Mouse (Mus musculus) midbrain, embryonic 12.5 days (tissue): ENCODE measurements around the gene Rbfox3. TPM values are rescaled to one million over a fixed set of nuclear protein-coding genes. Genes with fewer than 3 reads are reported as not detected.

Experiments used
- ATAC-seq: fragments of 200-750 bp; cut with Nextera tagmentation; 2 replicates; pipeline ENCODE4 v1.8.0; 2017; ENCODE audit warnings: low read depth, moderate TSS enrichment, moderate library complexity; ENCODE audit not compliant: low FRiP score
- H3K27ac ChIP-seq: fragments of 300-500 bp; sonication (generic); replicated peaks from 2 replicates; pipeline ENCODE4 v1.5.1; 2016; ENCODE audit warnings: mild to moderate bottlenecking
- H3K27me3 ChIP-seq: fragments of 300-500 bp; sonication (generic); 2 replicates; pipeline ENCODE4 v1.6.1; 2016; ENCODE audit warnings: mild to moderate bottlenecking
- H3K36me3 ChIP-seq: fragments of 300-500 bp; sonication (generic); 2 replicates; pipeline ENCODE4 v1.6.1; 2016
- H3K4me1 ChIP-seq: fragments of 300-500 bp; sonication (generic); 2 replicates; pipeline ENCODE4 v1.6.1; 2016
- H3K4me2 ChIP-seq: fragments of 300-500 bp; sonication (generic); replicated peaks from 2 replicates; pipeline ENCODE4 v1.6.1; 2016; ENCODE audit warnings: mild to moderate bottlenecking, moderate library complexity
- H3K4me3 ChIP-seq: fragments of 300-500 bp; sonication (generic); 2 replicates; pipeline ENCODE4 v1.5.1; 2016; ENCODE audit warnings: mild to moderate bottlenecking
- H3K9ac ChIP-seq: fragments of 300-500 bp; sonication (generic); replicated peaks from 2 replicates; pipeline ENCODE4 v1.6.1; 2016; ENCODE audit warnings: mild to moderate bottlenecking, moderate library complexity
- H3K9me3 ChIP-seq: fragments of 300-500 bp; sonication (generic); 2 replicates; pipeline ENCODE4 v1.6.1; 2016; ENCODE audit warnings: mild to moderate bottlenecking
- WGBS: fragments of 180-500 bp; shearing (Covaris S2); methylation state at CpG from one replicate; pipeline ENCODE4 v1.1.7; 2016; 5-methylcytosine and 5-hydroxymethylcytosine counted together
- polyA plus RNA-seq: library from polyadenylated mRNA; unstranded; fragments of >200 nt; fragmentation: Nextera tagmentation; extraction: Ambion mirVana; gene quantifications from 2 replicates; pipeline ENCODE4 v1.2.1, GENCODE M21; 2016

Gene Rbfox3
- polyA plus RNA-seq, 1 experiment from 2014 or later = 16.0 TPM

DNA sequence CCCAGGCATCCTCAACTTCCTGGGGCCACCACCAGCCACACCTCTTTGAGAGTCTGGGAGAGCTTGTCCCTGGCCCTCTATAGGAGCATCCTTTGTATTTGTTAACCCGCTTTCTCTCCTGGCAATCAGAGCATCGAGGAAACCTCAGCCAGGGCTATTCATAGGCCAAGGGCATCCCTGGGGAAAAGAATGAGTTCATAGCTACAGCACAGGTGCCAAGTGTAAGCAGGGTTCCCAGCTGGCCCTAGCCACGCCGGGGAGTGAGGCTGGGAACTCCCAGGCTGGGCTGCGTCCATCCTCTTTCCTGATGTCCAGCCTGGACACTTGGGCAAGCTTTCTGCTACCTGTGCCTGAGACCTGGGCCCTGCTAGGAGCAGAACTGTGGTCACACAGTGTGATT lies 241.6 kb downstream of the Rbfox3 start:
- no peak overlapping the region for H3K4me3 ChIP-seq
- WGBS = 72% methylated on average over 5 of the region's 5 CpGs
- H3K4me2 ChIP-seq = no peak overlapping the region
- H3K9ac ChIP-seq = no peak overlapping the region
- H3K27me3 ChIP-seq = no peaks in the 10 kb centered on the region
- no peak overlapping the region for H3K27ac ChIP-seq
- peaks cover 9% of the 10 kb centered on the region for H3K4me1 ChIP-seq
- H3K9me3 ChIP-seq = no peaks in the 10 kb centered on the region
- no peaks in the 10 kb centered on the region for H3K36me3 ChIP-seq
- no peak for ATAC-seq

GRCm38 (mm10) chr11:118668351-118668750 lies 243.0 kb downstream of the Rbfox3 start:
- H3K27ac ChIP-seq = no peak overlapping the region
- WGBS = 80% methylated on average over 8 of the region's 8 CpGs
- ATAC-seq = no peak
- no peak overlapping the region for H3K4me2 ChIP-seq
- H3K4me3 ChIP-seq = no peak overlapping the region
- H3K27me3 ChIP-seq = no peaks in the 10 kb centered on the region
- H3K4me1 ChIP-seq = peaks cover 9% of the 10 kb centered on the region
- H3K36me3 ChIP-seq = no peaks in the 10 kb centered on the region
- H3K9ac ChIP-seq = no peak overlapping the region
- H3K9me3 ChIP-seq = no peaks in the 10 kb centered on the region

GRCm38 (mm10) chr11:118667946-118668345 lies 243.5 kb downstream of the Rbfox3 start:
- Histone ChIP-seq H3K36me3 (no peaks in the 10 kb centered on the region), H3K4me2 (no peak overlapping the region), H3K27ac (no peak overlapping the region), H3K9ac (no peak overlapping the region), H3K4me1 (peaks cover 11% of the 10 kb centered on the region), H3K9me3 (no peaks in the 10 kb centered on the region), H3K27me3 (no peaks in the 10 kb centered on the region), H3K4me3 (no peak overlapping the region)
- ATAC-seq = no peak
- 62% methylated on average over 1 of the region's 1 CpGs for WGBS

DNA sequence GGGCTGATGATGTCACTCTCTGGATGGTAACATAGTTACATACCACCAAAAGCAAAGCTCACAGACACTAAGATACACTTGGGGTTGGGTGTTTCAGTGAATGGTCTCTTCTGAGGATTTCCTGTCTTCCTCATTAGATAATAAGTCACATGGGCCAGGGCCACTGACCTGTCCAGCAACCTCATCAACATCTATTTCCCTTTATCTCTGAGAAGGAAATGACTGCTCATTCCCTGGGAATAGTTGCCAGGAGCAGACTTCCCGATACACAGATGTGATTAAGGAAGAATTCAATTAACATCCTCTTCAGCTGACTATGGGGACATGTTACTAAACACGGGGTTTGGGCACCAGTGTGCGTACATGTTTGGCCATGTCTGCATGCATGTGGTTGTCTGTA lies 245.2 kb downstream of the Rbfox3 start:
- no peaks in the 10 kb centered on the region for H3K9me3 ChIP-seq
- peaks cover 21% of the 10 kb centered on the region for H3K4me1 ChIP-seq
- no peak for ATAC-seq
- H3K27ac ChIP-seq = peak overlapping the region; percentile 52
- no peaks in the 10 kb centered on the region for H3K27me3 ChIP-seq
- H3K9ac ChIP-seq = no peak overlapping the region
- H3K4me3 ChIP-seq = no peak overlapping the region
- H3K36me3 ChIP-seq = no peaks in the 10 kb centered on the region
- no peak overlapping the region for H3K4me2 ChIP-seq
- 76% methylated on average over 3 of the region's 3 CpGs for WGBS

- Histone ChIP-seq H3K9ac (no peak overlapping the region), H3K27me3 (no peaks in the 10 kb centered on the region), H3K27ac (no peak overlapping the region), H3K4me3 (no peak overlapping the region), H3K36me3 (no peaks in the 10 kb centered on the region), H3K4me2 (no peak overlapping the region), H3K4me1 (peaks cover 18% of the 10 kb centered on the region), H3K9me3 (no peaks in the 10 kb centered on the region)
- WGBS = 78% methylated on average over 8 of the region's 8 CpGs
- no peak for ATAC-seq
Observed at GRCm38 (mm10) chr11:118663305-118663704, 248.1 kb downstream of the Rbfox3 start.

DNA sequence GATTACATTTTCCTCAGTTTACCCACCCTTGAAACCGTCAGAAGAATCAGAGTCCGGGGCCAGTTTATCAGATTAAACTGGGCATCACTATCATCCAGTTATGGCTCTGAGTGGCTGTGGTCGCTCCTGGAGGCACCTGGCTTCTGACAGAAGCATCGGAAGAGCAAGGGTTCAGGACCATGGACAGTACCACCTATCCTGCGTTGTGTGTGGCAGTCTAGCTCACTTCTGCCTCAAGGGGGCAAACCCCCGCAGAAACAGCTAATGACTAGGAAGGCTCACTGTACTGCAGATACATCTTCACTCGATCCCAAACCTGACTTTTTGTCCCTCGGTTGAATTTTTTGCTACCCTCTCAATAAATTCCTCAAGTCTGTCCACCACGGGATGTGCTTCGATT lies 252.1 kb downstream of the Rbfox3 start:
- H3K4me2 ChIP-seq = no peak overlapping the region
- ATAC-seq = no peak
- no peaks in the 10 kb centered on the region for H3K36me3 ChIP-seq
- H3K27ac ChIP-seq = no peak overlapping the region
- no peaks in the 10 kb centered on the region for H3K9me3 ChIP-seq
- H3K4me1 ChIP-seq = peaks cover 17% of the 10 kb centered on the region
- no peak overlapping the region for H3K9ac ChIP-seq
- H3K27me3 ChIP-seq = no peaks in the 10 kb centered on the region; the same call in 1 of the 2 replicates
- 25% methylated on average over 10 of the region's 10 CpGs for WGBS
- no peak overlapping the region for H3K4me3 ChIP-seq

DNA sequence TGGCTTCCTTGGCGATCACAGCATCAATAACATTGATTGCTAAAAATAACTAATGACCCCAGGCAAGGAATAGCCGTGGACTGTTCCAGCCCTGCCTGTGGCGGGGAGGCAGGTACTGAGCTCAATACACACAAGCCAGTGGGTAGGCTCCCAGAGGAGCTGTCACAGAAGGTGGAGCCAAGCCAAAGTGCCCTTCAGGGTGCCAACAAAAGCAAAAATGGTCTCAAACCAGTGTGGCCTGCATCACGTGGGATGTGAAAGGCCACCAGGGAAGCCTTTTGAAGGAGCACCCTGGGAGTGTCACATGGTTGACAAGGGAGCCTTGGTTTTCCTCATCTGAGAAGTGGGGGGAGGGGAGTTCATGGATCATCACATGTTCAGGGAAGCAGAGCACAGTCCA lies 255.6 kb downstream of the Rbfox3 start:
- ATAC-seq = no peak
- peaks cover 17% of the 10 kb centered on the region for H3K4me1 ChIP-seq

DNA sequence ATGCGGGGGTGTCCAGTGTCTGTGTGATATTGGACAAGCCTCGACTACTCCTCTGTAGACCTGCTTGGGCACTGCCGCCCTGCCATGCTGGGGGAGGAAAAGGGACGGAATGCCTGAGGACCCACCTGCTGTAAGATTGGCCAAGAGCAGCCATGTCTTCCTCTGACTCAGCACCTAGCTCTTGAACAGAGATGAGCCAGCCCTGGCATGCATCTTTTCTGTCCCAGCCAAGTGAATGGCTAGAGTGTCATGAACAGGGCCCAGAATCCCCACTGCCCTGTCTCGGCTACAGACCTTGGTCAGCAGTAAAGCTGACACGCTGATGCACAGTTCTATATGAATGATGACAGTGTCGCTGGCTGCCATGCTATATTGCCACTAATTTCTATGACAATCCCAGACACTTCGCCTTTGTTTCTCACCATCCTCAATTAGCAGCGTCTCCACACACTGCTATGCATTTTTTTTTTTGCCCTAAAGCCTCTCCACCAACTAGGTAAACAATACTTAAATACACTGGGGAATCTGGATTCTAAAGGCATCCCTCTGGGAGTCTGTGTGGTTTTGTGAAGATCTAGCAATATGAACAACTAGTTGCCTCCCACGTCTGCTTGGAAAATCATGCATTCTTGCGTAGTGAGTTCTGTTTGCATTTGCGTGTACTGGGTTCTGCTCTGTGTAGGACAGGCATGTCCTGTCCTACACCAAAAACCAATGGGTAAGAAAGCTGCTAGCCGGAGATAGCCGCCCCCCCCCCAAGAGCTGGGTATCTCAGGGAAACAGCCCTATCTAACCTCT lies 257.7 kb downstream of the Rbfox3 start:
- Histone ChIP-seq H3K27ac (no peak overlapping the region), H3K4me3 (no peak overlapping the region), H3K27me3 (no peaks in the 10 kb centered on the region; the same call in 1 of the 2 replicates), H3K36me3 (no peaks in the 10 kb centered on the region), H3K9me3 (no peaks in the 10 kb centered on the region), H3K4me2 (no peak overlapping the region), H3K9ac (no peak overlapping the region), H3K4me1 (peaks cover 17% of the 10 kb centered on the region)
- no peak for ATAC-seq
- WGBS = 84% methylated on average over 14 of the region's 14 CpGs

More for the DNA sequence above, 255.6 kb downstream of the Rbfox3 start:
- 73% methylated on average over 4 of the region's 4 CpGs for WGBS
- Histone ChIP-seq H3K27ac (no peak overlapping the region), H3K9me3 (no peaks in the 10 kb centered on the region), H3K4me3 (no peak overlapping the region), H3K4me2 (no peak overlapping the region), H3K9ac (no peak overlapping the region), H3K36me3 (no peaks in the 10 kb centered on the region), H3K27me3 (no peaks in the 10 kb centered on the region; the same call in 1 of the 2 replicates)

GRCm38 (mm10) chr11:118652401-118653240 lies 258.8 kb downstream of the Rbfox3 start:
- peaks cover 17% of the 10 kb centered on the region for H3K4me1 ChIP-seq

GRCm38 (mm10) chr11:118648369-118648768 lies 263.0 kb downstream of the Rbfox3 start:
- WGBS = 22% methylated on average over 5 of the region's 5 CpGs
- ATAC-seq = no peak
- no peak overlapping the region for H3K9ac ChIP-seq
- H3K9me3 ChIP-seq = no peaks in the 10 kb centered on the region
- H3K36me3 ChIP-seq = no peaks in the 10 kb centered on the region
- no peak overlapping the region for H3K4me2 ChIP-seq
- no peak overlapping the region for H3K4me3 ChIP-seq
- no peaks in the 10 kb centered on the region for H3K27me3 ChIP-seq
- H3K4me1 ChIP-seq = peaks cover 11% of the 10 kb centered on the region
- H3K27ac ChIP-seq = no peak overlapping the region

More at GRCm38 (mm10) chr11:118652401-118653240, 258.8 kb downstream of the Rbfox3 start:
- Histone ChIP-seq H3K27ac (no peak overlapping the region), H3K4me2 (no peak overlapping the region), H3K27me3 (no peaks in the 10 kb centered on the region), H3K36me3 (no peaks in the 10 kb centered on the region), H3K9me3 (no peaks in the 10 kb centered on the region), H3K4me3 (no peak overlapping the region), H3K9ac (no peak overlapping the region)
- no peak for ATAC-seq
- WGBS = 84% methylated on average over 13 of the region's 13 CpGs

DNA sequence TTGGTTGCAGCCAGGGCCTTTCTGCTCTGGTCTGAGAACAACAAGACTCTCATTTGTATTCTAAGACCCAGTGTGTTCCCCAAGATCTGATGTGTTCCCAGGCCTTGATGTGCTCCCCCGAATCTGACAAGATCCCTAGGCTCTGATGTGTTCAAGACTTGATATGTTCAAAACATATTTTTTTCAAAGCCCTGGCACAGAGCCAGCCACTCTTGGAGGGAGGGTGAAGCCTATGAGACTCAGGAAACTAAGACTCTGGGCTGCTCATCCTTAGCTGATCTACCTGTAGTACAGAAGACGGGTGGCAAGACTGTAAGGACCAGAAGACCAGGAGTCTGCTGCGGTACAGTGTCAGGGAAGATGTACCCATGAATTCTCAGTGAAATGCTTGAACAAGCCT lies 264.5 kb downstream of the Rbfox3 start:
- 84% methylated on average over 3 of the region's 3 CpGs for WGBS
- H3K9me3 ChIP-seq = no peaks in the 10 kb centered on the region

GRCm38 (mm10) chr11:118645158-118645557 lies 266.2 kb downstream of the Rbfox3 start:
- H3K36me3 ChIP-seq = no peaks in the 10 kb centered on the region
- no peak overlapping the region for H3K27ac ChIP-seq
- ATAC-seq = no peak
- H3K27me3 ChIP-seq = no peaks in the 10 kb centered on the region
- H3K9ac ChIP-seq = no peak overlapping the region
- no peaks in the 10 kb centered on the region for H3K9me3 ChIP-seq
- H3K4me1 ChIP-seq = no peaks in the 10 kb centered on the region
- WGBS = 92% methylated on average over 3 of the region's 3 CpGs
- H3K4me2 ChIP-seq = no peak overlapping the region
- H3K4me3 ChIP-seq = no peak overlapping the region

More for the DNA sequence above, 264.5 kb downstream of the Rbfox3 start:
- Histone ChIP-seq H3K4me3 (no peak overlapping the region), H3K4me2 (no peak overlapping the region), H3K36me3 (no peaks in the 10 kb centered on the region), H3K27me3 (no peaks in the 10 kb centered on the region), H3K4me1 (peaks cover 10% of the 10 kb centered on the region), H3K27ac (no peak overlapping the region), H3K9ac (no peak overlapping the region)
- ATAC-seq = no peak
